ENCODE assay signal across 8 mouse cellular contexts in the genomic region with DNA sequence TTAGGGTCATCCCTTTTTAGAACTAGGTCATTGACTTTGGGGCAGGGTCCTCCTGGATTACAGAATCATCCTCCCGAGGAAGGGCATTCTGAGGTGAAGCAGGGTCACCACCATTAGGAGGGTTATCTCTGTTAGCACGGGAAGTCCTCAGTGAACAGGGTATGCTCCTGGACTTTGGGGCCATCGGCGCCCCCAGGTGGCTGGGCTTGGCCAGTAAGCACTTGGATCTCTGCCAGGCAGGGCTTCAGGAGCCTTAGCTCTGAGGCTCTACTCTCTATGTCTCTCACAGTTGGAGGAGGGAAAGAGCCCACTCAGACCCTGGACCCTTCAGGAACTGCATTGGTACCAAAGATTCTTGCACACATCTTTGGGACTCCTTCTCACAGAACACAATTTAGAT. TPM values are rescaled to one million over a fixed set of nuclear protein-coding genes. Genes with fewer than 3 reads are reported as not detected.
DNase-seq lines count a peak whose midpoint lies in the region; ATAC-seq and TF ChIP-seq lines count a peak whose summit lies in the region.
"Had no signal": no experiment of that assay in that cellular context is flagged by ENCODE, and none has a peak within 500 bp of the region (broad histone marks: within the 10 kb centered on the region; RNA-seq: fewer than 3 reads in every experiment).

No protein-coding gene starts in this region.

- H3K4me3 ChIP-seq in ES-Bruce4 (ENCODE audit: low read depth, low read length): no peak overlapping the region
- H3K4me3 ChIP-seq in bone marrow, adult 2 months (replicated peaks; ENCODE audit: control insufficient read depth, low read depth, low read length): no peak overlapping the region
- no peak overlapping the region for H3K4me3 ChIP-seq in lung, postnatal 0 days (ENCODE audit: low read depth, low read length)
- no peak overlapping the region for H3K4me3 ChIP-seq in forebrain, embryonic 14.5 days (ENCODE audit: low read depth, low read length)

- peak; percentile 50 for TF ChIP-seq CTCF in ES-Bruce4 (IDR thresholded peaks at IDR 0.05; ENCODE audit: low read depth, low read length)
- peak; percentile 31; the same call in 1 of the 2 replicates for TF ChIP-seq CTCF in bone marrow, adult 2 months (IDR thresholded peaks at IDR 0.05; ENCODE audit: control insufficient read depth, insufficient read depth, low read length)
- TF ChIP-seq CTCF in lung, postnatal 0 days (IDR thresholded peaks at IDR 0.05): peak; percentile 61

- peak; percentile 49 for DNase-seq in left cerebral cortex, postnatal 4 days
- DNase-seq in left cerebral cortex, adult 8-10 months (ENCODE audit: low spot score in 2 of 2): no peak
- no peak for DNase-seq in lung, postnatal 0 days (ENCODE audit: low spot score)
- no peak for DNase-seq in forebrain, embryonic 14.5 days (ENCODE audit: low spot score)
- DNase-seq in layer of hippocampus, adult 18-20 months (ENCODE audit: low spot score in 2 of 2): no peak

- TF ChIP-seq EP300 in ES-Bruce4 (IDR thresholded peaks at IDR 0.05; ENCODE audit: insufficient read depth, low read depth, low read length): no peak
- TF ChIP-seq EP300 in lung, postnatal 0 days (IDR thresholded peaks at IDR 0.05): no peak

- no peak for TF ChIP-seq POLR2A in ES-Bruce4 (IDR thresholded peaks at IDR 0.05; ENCODE audit: insufficient read depth, low read length)
- no peak for TF ChIP-seq POLR2A in bone marrow, adult 2 months (IDR thresholded peaks at IDR 0.05; ENCODE audit: borderline replicate concordance, control insufficient read depth, low read depth, low read length)

- no peaks in the 10 kb centered on the region for H3K4me1 ChIP-seq in ES-Bruce4 (ENCODE audit: control insufficient read depth, insufficient read depth, low read length)
- H3K4me1 ChIP-seq in bone marrow, adult 2 months (ENCODE audit: control insufficient read depth, insufficient read depth, low read length): no peaks in the 10 kb centered on the region
- H3K4me1 ChIP-seq in lung, postnatal 0 days (ENCODE audit: insufficient read depth, low read depth, low read length): peaks cover 3% of the 10 kb centered on the region; the same call in 1 of the 2 replicates
- H3K4me1 ChIP-seq in forebrain, embryonic 14.5 days (ENCODE audit: control insufficient read depth, insufficient read depth, low read length): 0 out of 2 replicates have a peak, but pooled peaks cover 2% of the 10 kb centered on the region

- H3K9me3 ChIP-seq in ES-Bruce4 (replicated peaks; ENCODE audit: control insufficient read depth, insufficient read depth, low read length, poor library complexity, severe bottlenecking): no peaks in the 10 kb centered on the region
- no peaks in the 10 kb centered on the region for H3K9me3 ChIP-seq in lung, postnatal 0 days (ENCODE audit: low read length)
- no peaks in the 10 kb centered on the region for H3K9me3 ChIP-seq in forebrain, embryonic 14.5 days (replicated peaks; ENCODE audit: control insufficient read depth, low read length)

- WGBS in bone marrow, adult 2 months: 8% methylated on average over 4 of the region's 4 CpGs
- WGBS in lung, postnatal 0 days: 14% methylated on average over 4 of the region's 4 CpGs
- WGBS in forebrain, embryonic 14.5 days: 22% methylated on average over 4 of the region's 4 CpGs

- ATAC-seq in lung, postnatal 0 days: 0 out of 2 replicates have a peak, but pooled peaks have one; percentile 26
- ATAC-seq in forebrain, embryonic 14.5 days: no peak

- intact Hi-C loops in left cerebral cortex, postnatal 4 days (cut with DNase I): no loop called here

- no peak overlapping the region for H3K9ac ChIP-seq in ES-Bruce4 (ENCODE audit: low read depth, poor library complexity, severe bottlenecking)
- H3K9ac ChIP-seq in lung, postnatal 0 days (replicated peaks; ENCODE audit: low read depth): no peak overlapping the region
- no peak overlapping the region for H3K9ac ChIP-seq in forebrain, embryonic 14.5 days (ENCODE audit: low read length)

- H3K27ac ChIP-seq in ES-Bruce4 (ENCODE audit: insufficient read depth, low read length): no peak overlapping the region
- H3K27ac ChIP-seq in bone marrow, adult 2 months (ENCODE audit: control insufficient read depth, insufficient read depth, low read depth, low read length, poor library complexity): no peak overlapping the region
- H3K27ac ChIP-seq in lung, postnatal 0 days (ENCODE audit: low read length): no peak overlapping the region
- H3K27ac ChIP-seq in forebrain, embryonic 14.5 days (ENCODE audit: low read depth, low read length): no peak overlapping the region

- H3K27me3 ChIP-seq in ES-Bruce4 (ENCODE audit: control insufficient read depth, insufficient read depth, low read length, poor library complexity, severe bottlenecking): peaks cover 21% of the 10 kb centered on the region
- peaks cover 51% of the 10 kb centered on the region for H3K27me3 ChIP-seq in lung, postnatal 0 days (replicated peaks; ENCODE audit: insufficient read depth, low read length)
- H3K27me3 ChIP-seq in forebrain, embryonic 14.5 days (replicated peaks; ENCODE audit: control insufficient read depth, insufficient read depth, low read length): peaks cover 58% of the 10 kb centered on the region

- H3K4me2 ChIP-seq in lung, postnatal 0 days (replicated peaks; ENCODE audit: low read depth, low read length): no peak overlapping the region
- no peak overlapping the region for H3K4me2 ChIP-seq in forebrain, embryonic 14.5 days (ENCODE audit: low read length)

- H3K36me3 ChIP-seq in ES-Bruce4 (ENCODE audit: control insufficient read depth, insufficient read depth, low read length, poor library complexity, severe bottlenecking): no peaks in the 10 kb centered on the region
- no peaks in the 10 kb centered on the region for H3K36me3 ChIP-seq in lung, postnatal 0 days (ENCODE audit: insufficient read depth, low read length)
- H3K36me3 ChIP-seq in forebrain, embryonic 14.5 days (ENCODE audit: control insufficient read depth, insufficient read depth, low read length): no peaks in the 10 kb centered on the region

RNA-seq across cellular contexts. Expression of a gene that starts 10.8 kb away (rescaled TPM):
- 1 to 10 TPM in 1 of 2 experiments, under 1 TPM in 1; 0.76 to 1.2 TPM for total RNA-seq in left cerebral cortex, postnatal 4 days (2021)
- under 1 TPM; 0.42 to 0.78 (median 0.50) TPM for total RNA-seq in left cerebral cortex, adult 8-10 months (2022)
- polyA plus RNA-seq in ES-Bruce4 (2011; ENCODE audit: insufficient read depth, insufficient read length, low read depth, missing spikeins): not detected in 2 replicates
- 0.57 TPM in 1 of 2 replicates, not detected in the other for polyA plus RNA-seq in bone marrow, adult 2 months (2011; ENCODE audit: insufficient read depth, insufficient read length, low replicate concordance, missing spikeins)
- polyA plus RNA-seq in lung, postnatal 0 days (2015; fragmentation: Nextera tagmentation; extraction: Ambion mirVana): 0.10 TPM in 1 of 2 replicates, not detected in the other
- polyA plus RNA-seq in forebrain, embryonic 14.5 days (2014; fragmentation: Nextera tagmentation; extraction: Ambion mirVana): 0.27 and 0.38 TPM in 2 replicates
- total RNA-seq in layer of hippocampus, adult 18-20 months (2021): under 1 TPM; 0.20 to 0.27 TPM

RNA-seq across cellular contexts. Expression of a gene that starts 28.0 kb away (rescaled TPM):
- not detected for total RNA-seq in left cerebral cortex, postnatal 4 days (2021)
- not detected for total RNA-seq in left cerebral cortex, adult 8-10 months (2022)
- not detected in 2 replicates for polyA plus RNA-seq in ES-Bruce4 (2011; ENCODE audit: insufficient read depth, insufficient read length, low read depth, missing spikeins)
- not detected in 2 replicates for polyA plus RNA-seq in bone marrow, adult 2 months (2011; ENCODE audit: insufficient read depth, insufficient read length, low replicate concordance, missing spikeins)
- not detected in 2 replicates for polyA plus RNA-seq in lung, postnatal 0 days (2015; fragmentation: Nextera tagmentation; extraction: Ambion mirVana)
- not detected in 2 replicates for polyA plus RNA-seq in forebrain, embryonic 14.5 days (2014; fragmentation: Nextera tagmentation; extraction: Ambion mirVana)
- not detected for total RNA-seq in layer of hippocampus, adult 18-20 months (2021)
- total RNA-seq: heart, postnatal 36 days had no signal
